Mouse (Mus musculus) thymus, adult 2 months (tissue): Measurements from ENCODE around the gene Syt7.

ENCODE experiments used
- CTCF ChIP-seq: fragments of 200-500 bp; IDR thresholded peaks from 2 replicates; pipeline ENCODE4 v1.5.1; 2012; ENCODE audit warnings: mild to moderate bottlenecking, control low read depth, low read length, moderate library complexity, borderline replicate concordance; ENCODE audit not compliant: control insufficient read depth, poor library complexity, insufficient read depth; ENCODE audit errors: extremely low read depth
- POLR2A ChIP-seq: fragments of 200-500 bp; IDR thresholded peaks from 2 replicates; pipeline ENCODE4 v1.6.1; 2012; ENCODE audit warnings: mild to moderate bottlenecking, low read length, control low read depth, moderate library complexity; ENCODE audit not compliant: control insufficient read depth, poor library complexity, insufficient read depth; ENCODE audit errors: extremely low read depth

- TF ChIP-seq CTCF: peak; percentile 82; the same call in 1 of the 2 replicates
- TF ChIP-seq POLR2A: no peak
Observed at GRCm38 (mm10) chr19:10341152-10341551, 47.7 kb upstream of the Syt7 start.
